Mouse (Mus musculus): ENCODE data around the gene Atl2. TPM values are rescaled to one million over a fixed set of nuclear protein-coding genes. Genes with fewer than 3 reads are reported as not detected.

Gene Atl2
- total RNA-seq, 2 experiments from 2014 or later = 52.3 to 55.4 TPM

DNA sequence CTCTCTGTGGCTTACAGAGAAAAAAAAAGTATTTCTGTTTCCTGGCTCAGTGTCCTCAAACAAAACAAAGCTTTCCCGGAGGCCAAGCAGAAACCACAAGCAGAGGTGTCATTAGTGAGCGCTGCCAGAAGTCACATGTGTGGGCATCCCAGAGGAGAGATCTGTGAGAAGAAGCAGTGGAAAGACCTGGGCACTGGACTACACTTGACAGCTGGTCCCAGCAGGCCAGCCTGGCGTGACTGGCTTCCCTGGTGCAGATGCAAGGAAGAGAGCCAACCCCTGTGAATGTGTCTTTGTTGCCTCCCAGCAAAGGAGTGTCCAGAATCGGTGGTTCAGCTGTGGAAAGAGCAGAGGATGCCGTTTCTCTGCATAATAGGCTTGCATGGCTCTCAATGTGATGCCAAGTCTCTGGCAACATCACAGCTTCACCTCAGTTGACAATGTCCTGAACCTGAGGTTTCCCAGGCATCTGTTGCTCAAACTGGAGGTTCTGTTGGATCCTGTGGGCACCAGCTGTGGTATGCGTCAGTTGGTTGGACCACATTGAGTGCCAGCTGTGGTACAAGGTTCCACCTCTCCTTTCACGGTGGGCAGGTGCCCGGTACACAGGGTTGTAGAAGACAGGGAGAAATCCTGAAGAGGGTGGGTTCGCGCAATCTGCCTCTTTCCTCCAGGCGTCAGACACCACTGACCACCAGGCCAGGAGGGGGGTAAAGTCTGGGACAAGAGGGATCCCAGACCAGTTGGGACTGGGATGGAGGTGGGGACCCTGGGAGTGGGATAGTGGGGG lies 70.5 kb downstream of the Atl2 start:
- no peak for DNase-seq (ENCODE audit: extremely low spot score in 1 of 2, low spot score in 1 of 2)

DNA sequence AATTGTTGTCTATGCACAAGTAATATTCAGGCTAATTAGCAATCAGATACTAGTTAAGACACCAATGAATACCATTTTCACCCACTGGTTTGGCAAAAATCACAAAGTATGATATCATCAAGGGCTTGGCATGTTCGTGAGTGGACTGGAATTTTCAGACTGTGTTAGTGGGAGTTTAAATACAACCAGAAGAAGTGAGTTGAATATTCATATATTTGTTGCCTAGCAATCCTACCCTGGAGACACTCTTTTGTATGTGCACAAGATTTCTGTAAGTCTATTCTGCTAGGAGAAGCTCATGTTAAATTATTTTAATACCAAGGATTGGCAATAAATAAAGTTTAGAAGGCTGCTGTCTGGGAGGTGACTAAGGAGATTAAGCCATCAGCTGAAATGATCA lies 71.5 kb downstream of the Atl2 start:
- no peak for DNase-seq (ENCODE audit: extremely low spot score in 1 of 2, low spot score in 1 of 2)

DNA sequence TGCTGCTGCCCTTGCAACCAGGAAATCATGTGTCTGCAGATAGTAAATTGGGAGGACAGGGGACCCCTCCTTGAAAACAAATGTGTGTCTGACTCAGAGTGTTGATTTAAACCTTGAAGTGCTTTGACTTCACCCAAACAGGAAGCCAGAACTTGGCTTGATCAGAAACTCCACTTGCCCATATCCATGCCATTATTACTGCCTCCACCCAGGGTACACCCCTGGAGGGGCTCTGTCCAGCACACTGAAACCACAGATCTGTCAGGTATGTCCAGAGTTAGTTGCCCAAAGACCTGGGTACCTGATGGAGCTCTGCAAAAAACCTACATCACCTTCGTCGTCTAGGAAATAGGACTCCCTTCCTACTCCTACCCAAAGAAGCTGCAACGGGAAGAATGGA lies 77.0 kb downstream of the Atl2 start:
- DNase-seq (ENCODE audit: extremely low spot score in 1 of 2, low spot score in 1 of 2) = no peak

DNA sequence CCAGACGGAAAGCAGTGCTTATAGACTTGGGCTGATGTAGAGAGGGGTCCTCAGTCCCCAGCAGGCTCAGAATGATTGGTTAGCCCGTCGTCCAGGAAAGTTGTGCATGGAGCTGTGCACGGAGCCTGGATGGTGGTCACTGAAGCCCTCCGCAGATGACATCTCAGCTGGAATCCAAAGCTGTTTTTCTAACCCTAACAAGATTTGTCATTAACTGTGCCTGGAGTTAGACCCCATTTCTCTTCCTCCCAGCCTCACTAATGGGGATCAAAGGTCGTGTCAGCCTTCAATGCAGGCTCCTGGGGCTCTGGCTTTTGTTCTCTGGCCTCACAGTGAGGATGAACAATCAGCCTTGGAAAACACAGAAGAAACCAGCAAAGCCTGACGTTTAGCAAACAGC lies 77.9 kb downstream of the Atl2 start:
- no peak for DNase-seq (ENCODE audit: extremely low spot score in 1 of 2, low spot score in 1 of 2)

DNA sequence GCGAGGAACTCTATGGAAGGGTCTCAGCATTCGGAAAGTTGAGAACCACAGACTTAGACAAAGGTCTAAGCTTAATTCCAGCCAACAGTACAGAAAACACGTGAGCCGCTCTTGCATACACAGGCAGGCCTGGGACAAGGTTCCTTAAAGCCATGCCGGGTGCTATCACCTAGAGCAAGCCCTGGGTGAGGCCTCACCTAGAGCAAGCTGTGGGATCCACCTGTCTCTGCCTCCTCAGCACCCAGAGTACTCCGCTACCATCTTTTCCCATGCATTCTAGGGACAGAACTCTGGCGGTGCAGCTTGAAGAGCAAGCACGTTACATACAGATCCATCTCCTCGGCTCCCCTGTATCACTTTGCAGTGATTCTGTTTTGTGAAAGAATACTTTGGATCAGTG lies 78.4 kb downstream of the Atl2 start:
- no peak for DNase-seq (ENCODE audit: extremely low spot score in 1 of 2, low spot score in 1 of 2)

DNA sequence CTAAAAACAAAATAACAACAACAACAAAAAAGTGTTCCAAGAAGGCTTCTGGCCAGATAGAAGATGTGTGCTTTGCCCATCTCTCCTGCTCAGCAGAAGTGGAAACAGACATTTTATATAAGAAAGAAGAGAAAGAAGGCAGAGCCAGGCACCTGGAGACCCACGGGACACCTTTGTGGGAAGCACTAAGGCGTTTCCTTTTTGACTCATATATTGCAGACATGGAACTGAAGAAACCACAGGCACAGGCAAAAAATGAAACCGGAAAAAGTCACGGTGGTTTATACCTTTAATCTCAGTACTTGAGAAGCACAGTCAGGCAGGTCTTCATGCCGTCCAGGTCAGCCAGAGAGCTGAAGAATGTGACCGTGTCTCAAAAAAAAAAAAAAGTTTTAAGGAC lies 79.0 kb downstream of the Atl2 start:
- DNase-seq (ENCODE audit: extremely low spot score in 1 of 2, low spot score in 1 of 2) = no peak

DNA sequence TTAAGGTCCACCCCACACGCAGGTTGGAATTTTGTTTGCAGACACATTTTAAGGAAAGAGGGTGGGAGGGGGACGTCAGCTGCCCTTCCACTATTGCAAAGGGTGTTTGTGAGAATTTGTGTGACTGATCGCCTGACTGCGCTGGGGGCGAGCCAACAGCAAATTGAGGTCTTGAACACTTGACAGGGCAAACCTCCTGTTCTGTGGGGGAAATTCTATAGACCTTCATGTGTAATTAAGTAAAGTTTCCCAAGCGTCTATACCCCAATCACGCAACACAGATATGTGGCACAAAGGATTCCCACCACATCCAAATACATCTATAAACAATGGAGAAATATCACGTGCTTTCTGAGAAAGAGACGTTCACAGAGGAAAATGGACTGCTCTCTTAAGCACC lies 85.5 kb downstream of the Atl2 start:
- no peak for DNase-seq (ENCODE audit: extremely low spot score in 1 of 2, low spot score in 1 of 2)

DNA sequence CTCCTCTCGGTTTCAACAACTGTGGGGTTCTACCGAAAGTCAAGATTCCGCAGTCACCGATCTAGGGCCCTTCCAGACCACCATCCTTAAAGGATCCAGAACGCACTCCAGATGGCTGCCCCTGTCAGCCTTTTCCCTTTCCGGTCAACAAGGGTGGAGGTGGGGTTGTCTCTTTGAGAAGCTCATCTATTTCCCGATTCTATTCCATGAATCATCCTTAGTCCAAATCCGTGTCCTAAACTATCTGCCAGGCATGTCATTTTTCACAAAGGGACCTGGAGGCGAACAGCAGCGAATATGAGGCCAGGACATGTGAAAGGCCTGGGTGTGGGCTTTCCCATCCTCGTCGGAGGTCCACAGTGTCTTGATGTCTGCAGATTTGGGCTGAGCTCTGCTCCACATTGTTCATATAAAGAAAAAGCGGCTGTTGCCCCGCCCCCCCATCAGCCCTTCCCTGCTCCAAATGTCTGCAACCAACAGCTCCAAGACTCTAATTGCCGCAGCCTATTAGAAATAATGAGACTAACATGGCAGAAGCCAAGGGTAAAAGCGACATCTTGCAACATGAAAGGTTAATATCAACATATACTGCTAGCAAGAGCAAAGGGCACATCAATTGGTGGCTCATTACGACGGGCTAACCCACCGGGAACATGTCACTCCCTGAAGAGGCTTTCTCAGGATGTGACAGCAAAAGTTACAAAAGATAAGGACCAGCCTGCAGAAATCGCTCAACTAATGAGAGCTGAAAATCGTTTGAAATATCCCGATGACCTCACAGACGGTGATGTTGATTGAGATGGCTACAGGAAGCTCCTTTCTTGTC lies 86.2 kb downstream of the Atl2 start:
- no peak for DNase-seq (ENCODE audit: extremely low spot score in 1 of 2, low spot score in 1 of 2)

DNA sequence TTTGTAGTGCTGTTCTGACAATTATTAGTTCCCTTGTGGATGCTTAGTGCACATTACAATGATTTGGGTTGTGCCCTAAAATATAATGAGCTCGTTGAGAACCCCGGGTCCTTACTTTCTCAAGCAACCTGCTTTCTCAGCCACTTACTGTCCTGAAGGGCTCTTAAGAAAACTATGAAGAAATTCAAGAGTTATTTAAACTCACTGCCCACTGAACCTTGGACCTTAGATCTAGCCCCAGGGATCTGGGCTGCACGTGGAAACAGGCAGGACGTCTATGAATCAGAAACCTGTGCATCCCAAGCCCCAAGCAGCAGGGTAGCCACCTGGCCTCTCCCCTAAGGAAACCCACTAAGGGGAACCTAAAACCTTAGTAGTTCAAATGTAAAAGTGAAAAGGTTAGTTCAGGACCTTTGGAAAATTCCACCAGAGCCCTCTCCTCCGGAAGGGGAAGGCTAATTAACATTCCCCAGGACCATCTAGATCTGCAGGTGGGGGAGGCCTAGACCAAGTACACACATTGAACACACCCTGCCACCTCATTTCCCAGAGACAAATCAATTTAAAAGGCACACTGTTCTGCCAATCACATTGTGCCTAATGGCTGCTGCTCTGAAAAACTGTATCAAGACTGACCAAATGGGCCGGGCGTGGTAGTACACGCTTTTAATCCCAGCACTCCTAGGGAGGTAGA lies 88.5 kb downstream of the Atl2 start:
- no peak for DNase-seq (ENCODE audit: extremely low spot score in 1 of 2, low spot score in 1 of 2)

DNA sequence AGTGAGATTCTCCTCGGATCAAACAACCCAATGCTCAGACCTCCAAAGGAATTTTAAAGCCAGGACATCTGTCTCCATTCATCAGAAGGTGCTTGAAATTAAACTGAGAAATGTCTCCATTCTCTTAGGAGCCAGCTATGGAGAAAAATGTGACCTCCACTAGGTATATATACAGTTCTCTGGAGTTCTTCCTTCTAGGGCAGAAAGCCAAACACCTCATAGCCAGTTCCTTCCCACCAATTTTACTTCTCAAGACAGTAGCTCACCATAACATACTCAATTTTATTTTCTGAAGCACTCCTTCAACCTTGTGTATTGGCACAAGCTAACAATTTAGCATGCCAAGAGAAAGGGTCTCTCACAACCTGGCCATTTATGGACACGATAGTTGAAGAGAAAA lies 91.2 kb downstream of the Atl2 start:
- no peak for DNase-seq (ENCODE audit: extremely low spot score in 1 of 2, low spot score in 1 of 2)

DNA sequence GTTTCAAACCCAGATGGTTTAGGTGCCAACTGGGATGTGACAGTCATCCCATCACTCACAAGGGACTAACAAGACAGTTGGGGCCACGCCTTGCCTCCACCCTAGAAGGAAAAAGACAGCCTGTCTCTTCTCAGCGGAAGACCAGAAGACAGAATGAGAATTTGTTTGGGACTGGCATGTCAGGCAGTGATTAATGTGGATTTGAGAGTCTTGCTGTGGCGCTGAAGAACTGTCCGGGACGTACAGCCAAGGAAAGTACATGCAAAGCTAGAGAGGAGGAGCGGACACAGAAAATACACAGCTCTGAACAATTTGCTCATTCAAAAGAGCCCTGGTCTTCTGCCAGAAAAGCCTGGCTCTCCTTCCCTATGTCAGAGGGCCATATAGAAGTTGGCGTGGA lies 93.9 kb downstream of the Atl2 start:
- DNase-seq (ENCODE audit: extremely low spot score in 1 of 2, low spot score in 1 of 2) = no peak

DNA sequence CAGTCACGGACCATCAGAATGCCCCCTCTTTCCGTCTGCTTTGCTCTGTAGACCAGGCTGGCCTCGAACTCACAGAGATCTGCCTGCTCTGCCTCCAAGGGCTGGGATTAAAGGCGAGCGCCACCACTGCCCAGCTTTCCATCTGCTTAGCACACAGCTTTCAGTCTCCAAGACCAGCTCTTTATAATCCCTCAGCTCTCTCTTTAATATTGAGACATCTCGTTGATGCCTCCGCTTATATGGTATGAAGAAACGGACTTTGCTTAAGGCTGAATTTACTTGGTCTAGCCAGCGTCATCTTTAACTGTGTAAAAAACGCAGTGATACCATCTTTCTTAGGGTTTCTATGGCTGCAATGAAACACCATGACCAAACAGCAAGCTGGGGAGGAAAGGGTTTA lies 97.1 kb downstream of the Atl2 start:
- DNase-seq (ENCODE audit: extremely low spot score in 1 of 2, low spot score in 1 of 2) = no peak

Other genes with a start within 250 kb of the Atl2 start
- gene Cyp1b1, start 181.1 kb downstream of the Atl2 start, total RNA-seq (2021) = 1 to 10 TPM; 2.8 to 3.1 TPM
- gene Hnrnpll, start 166.2 kb upstream of the Atl2 start, total RNA-seq (2021) = 10 to 100 TPM; 57.1 to 64.1 TPM
- 1 to 10 TPM; 3.7 to 4.1 TPM for gene Galm, start 231.3 kb upstream of the Atl2 start, total RNA-seq (2021)